Comparison of ENCODE assay signal across 22 mouse cellular contexts in genomic region chr6:35337836-35338235, GRCm38 (mm10). TPM values are rescaled to one million over a fixed set of nuclear protein-coding genes. Genes with fewer than 3 reads are reported as not detected.
"Had no signal": no experiment of that assay in that cellular context is flagged by ENCODE, and none has a peak within 500 bp of the region (broad histone marks: within the 10 kb centered on the region; RNA-seq: fewer than 3 reads in every experiment).

No protein-coding gene starts in this region.

- H3K36me3 ChIP-seq: midbrain, embryonic 13.5 days; neural tube, embryonic 13.5 days; neural tube, embryonic 15.5 days had no signal

- H3K4me2 ChIP-seq: lung, embryonic 14.5 days; midbrain, embryonic 11.5 days; midbrain, embryonic 13.5 days; neural tube, embryonic 13.5 days; neural tube, embryonic 15.5 days had no signal

- ATAC-seq: midbrain, embryonic 13.5 days; midbrain, embryonic 16.5 days had no signal

- H3K4me3 ChIP-seq: midbrain, embryonic 13.5 days; myocyte; neural tube, embryonic 13.5 days; neural tube, embryonic 15.5 days had no signal

- H3K9ac ChIP-seq: liver, embryonic 14.5 days; lung, embryonic 14.5 days; midbrain, embryonic 13.5 days; neural tube, embryonic 13.5 days; neural tube, embryonic 15.5 days had no signal

- H3K27ac ChIP-seq: liver, embryonic 14.5 days; neural tube, embryonic 13.5 days; neural tube, embryonic 15.5 days had no signal

- H3K9me3 ChIP-seq: midbrain, embryonic 13.5 days; neural tube, embryonic 13.5 days; neural tube, embryonic 15.5 days had no signal

- H3K27me3 ChIP-seq: midbrain, embryonic 13.5 days; neural tube, embryonic 13.5 days; neural tube, embryonic 15.5 days had no signal

- DNase-seq: lung, adult 18-20 months; lung, embryonic 14.5 days; lung, postnatal 10 days; right cerebral cortex, adult 18-20 months; right cerebral cortex, postnatal 25 days; right cerebral cortex, postnatal 4 days; spleen, adult 18-20 months; thymus, adult 18-20 months; thymus, postnatal 14 days; thymus, postnatal 36 days had no signal

RNA-seq across cellular contexts. Expression of gene Fam180a, which starts 11.9 kb away (rescaled TPM):
- total RNA-seq: megakaryocyte, adult 5-6 weeks; megakaryocyte-erythroid progenitor cell, adult 5-6 weeks had no signal
- polyA plus RNA-seq: midbrain, embryonic 11.5 days; neural tube, embryonic 11.5 days; thymus, postnatal 0 days had no signal

RNA-seq across cellular contexts. Expression of gene Slc13a4, which starts 29.9 kb away (rescaled TPM):
- total RNA-seq: megakaryocyte-erythroid progenitor cell, adult 5-6 weeks had no signal
- polyA plus RNA-seq: small intestine, adult 2 months had no signal
